Mouse (Mus musculus): ENCODE results near the gene Lrrfip1. TPM values are rescaled to one million over a fixed set of nuclear protein-coding genes. Genes with fewer than 3 reads are reported as not detected.
A peak's percentile ranks its signal among the peaks of the same experiment; 100 is the strongest.

Lrrfip1 gene
- polyA plus RNA-seq (2014; fragmentation: Nextera tagmentation; extraction: Ambion mirVana), result 26.5 and 29.1 TPM in 2 replicates

GRCm38 (mm10) chr1:90998268-90998890 is at the start of gene Lrrfip1:
Lrrfip1 (plus strand) TSS chr1:90998737.
- Histone ChIP-seq H3K4me3 (ENCODE audit: low read depth, low read length) (peak within 1 kb of the TSS; percentile 61), H3K27me3 (replicated peaks; ENCODE audit: control insufficient read depth, insufficient read depth, low read length) (peaks cover 19% of the 10 kb centered on the region), H3K9me3 (ENCODE audit: control insufficient read depth, low read length) (0 out of 2 replicates have a peak, but pooled peaks cover 2% of the 10 kb centered on the region), H3K4me1 (replicated peaks; ENCODE audit: control insufficient read depth, insufficient read depth, low read length) (0 out of 2 replicates have a peak, but pooled peaks cover 7% of the 10 kb centered on the region), H3K4me2 (peak within 1 kb of the TSS; percentile 90), H3K36me3 (ENCODE audit: control insufficient read depth, insufficient read depth, low read length) (no peaks in the 10 kb centered on the region), H3K27ac (ENCODE audit: low read depth, low read length) (no peak within 1 kb of the TSS), H3K9ac (ENCODE audit: low read depth, low read length) (peak within 1 kb of the TSS; percentile 63)
- peak; percentile 56 for ATAC-seq (replicated peaks; ENCODE audit: low FRiP score)
- 3% methylated on average over 57 of the region's 59 CpGs for WGBS
- peak; percentile 54 for DNase-seq (ENCODE audit: low spot score)

DNA sequence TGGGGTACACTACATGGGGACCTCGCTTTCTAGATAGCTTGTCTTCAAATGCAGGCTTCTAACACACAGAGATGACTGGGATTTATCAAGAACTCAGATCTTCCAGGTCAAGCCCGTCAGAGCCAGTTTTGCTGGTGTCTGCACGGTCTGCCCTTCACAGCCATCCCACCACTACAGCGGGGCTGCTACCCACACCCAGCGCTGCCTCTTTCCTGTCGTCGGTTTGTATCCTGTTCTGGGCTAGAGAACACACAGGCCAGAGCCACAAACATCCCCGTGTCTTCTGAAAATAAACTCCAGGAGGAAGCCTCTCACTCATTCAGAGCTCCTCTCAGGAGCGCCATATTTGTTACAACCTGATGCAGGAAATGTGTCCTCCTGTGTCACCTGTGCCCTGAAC is 49.2 kb upstream of the Lrrfip1 start:
- WGBS, result 35% methylated on average over 9 of the region's 9 CpGs
- H3K4me3 ChIP-seq (ENCODE audit: low read depth, low read length), result no peak overlapping the region
- no peaks in the 10 kb centered on the region for H3K9me3 ChIP-seq (ENCODE audit: control insufficient read depth, low read length)
- no peak overlapping the region for H3K4me2 ChIP-seq
- no peaks in the 10 kb centered on the region for H3K36me3 ChIP-seq (ENCODE audit: control insufficient read depth, insufficient read depth, low read length)
- no peaks in the 10 kb centered on the region for H3K4me1 ChIP-seq (replicated peaks; ENCODE audit: control insufficient read depth, insufficient read depth, low read length)
- H3K9ac ChIP-seq (ENCODE audit: low read depth, low read length), result no peak overlapping the region
- DNase-seq (ENCODE audit: low spot score), result no peak
- H3K27me3 ChIP-seq (replicated peaks; ENCODE audit: control insufficient read depth, insufficient read depth, low read length), result 0 out of 2 replicates have a peak, but pooled peaks cover 2% of the 10 kb centered on the region
- H3K27ac ChIP-seq (ENCODE audit: low read depth, low read length), result no peak overlapping the region
- ATAC-seq (replicated peaks; ENCODE audit: low FRiP score), result no peak

GRCm38 (mm10) chr1:90951670-90952069 is 46.9 kb upstream of the Lrrfip1 start:
- DNase-seq (ENCODE audit: low spot score), result no peak
- Histone ChIP-seq H3K9ac (ENCODE audit: low read depth, low read length) (no peak overlapping the region), H3K36me3 (ENCODE audit: control insufficient read depth, insufficient read depth, low read length) (no peaks in the 10 kb centered on the region), H3K9me3 (ENCODE audit: control insufficient read depth, low read length) (no peaks in the 10 kb centered on the region), H3K4me2 (no peak overlapping the region), H3K4me1 (replicated peaks; ENCODE audit: control insufficient read depth, insufficient read depth, low read length) (no peaks in the 10 kb centered on the region), H3K27me3 (replicated peaks; ENCODE audit: control insufficient read depth, insufficient read depth, low read length) (0 out of 2 replicates have a peak, but pooled peaks cover 2% of the 10 kb centered on the region), H3K4me3 (ENCODE audit: low read depth, low read length) (no peak overlapping the region), H3K27ac (ENCODE audit: low read depth, low read length) (no peak overlapping the region)
- ATAC-seq (replicated peaks; ENCODE audit: low FRiP score), result peak; percentile 62; the same call in 1 of the 2 replicates
- WGBS, result 60% methylated on average over 7 of the region's 7 CpGs

DNA sequence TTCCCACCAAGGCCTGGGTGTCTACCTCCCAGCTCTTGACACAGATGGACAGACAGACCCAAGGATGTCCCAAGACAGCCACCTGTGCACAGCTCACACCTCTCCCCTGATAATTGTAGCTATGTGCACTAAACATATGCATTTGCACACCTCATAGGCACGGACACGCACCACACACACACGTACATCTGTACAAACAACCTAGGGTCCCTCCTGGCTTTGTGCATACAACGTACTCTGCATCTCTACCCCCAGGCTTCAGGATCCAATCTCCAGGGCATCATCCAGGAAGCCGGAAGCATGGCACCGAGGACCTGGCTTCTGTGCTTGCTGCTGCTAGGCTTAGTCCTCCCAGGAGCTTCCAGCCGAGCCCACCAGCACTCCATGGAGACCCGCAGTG is 45.7 kb upstream of the Lrrfip1 start, which contains the start of gene Prlh:
TSS of gene Prlh (plus strand) at position 301 of the 400 bp plus-strand sequence.
- H3K27ac ChIP-seq (ENCODE audit: low read depth, low read length), result no peak within 1 kb of the TSS
- H3K36me3 ChIP-seq (ENCODE audit: control insufficient read depth, insufficient read depth, low read length), result no peaks in the 10 kb centered on the region
- ATAC-seq (replicated peaks; ENCODE audit: low FRiP score) (no peak), DNase-seq (ENCODE audit: low spot score) (no peak)
- WGBS, result 81% methylated on average over 8 of the region's 8 CpGs
- H3K4me3 ChIP-seq (ENCODE audit: low read depth, low read length), result no peak within 1 kb of the TSS
- no peak within 1 kb of the TSS for H3K9ac ChIP-seq (ENCODE audit: low read depth, low read length)
- H3K27me3 ChIP-seq (replicated peaks; ENCODE audit: control insufficient read depth, insufficient read depth, low read length), result 0 out of 2 replicates have a peak, but pooled peaks cover 2% of the 10 kb centered on the region
- no peak within 1 kb of the TSS for H3K4me2 ChIP-seq
- no peaks in the 10 kb centered on the region for H3K9me3 ChIP-seq (ENCODE audit: control insufficient read depth, low read length)
- no peaks in the 10 kb centered on the region for H3K4me1 ChIP-seq (replicated peaks; ENCODE audit: control insufficient read depth, insufficient read depth, low read length)

DNA sequence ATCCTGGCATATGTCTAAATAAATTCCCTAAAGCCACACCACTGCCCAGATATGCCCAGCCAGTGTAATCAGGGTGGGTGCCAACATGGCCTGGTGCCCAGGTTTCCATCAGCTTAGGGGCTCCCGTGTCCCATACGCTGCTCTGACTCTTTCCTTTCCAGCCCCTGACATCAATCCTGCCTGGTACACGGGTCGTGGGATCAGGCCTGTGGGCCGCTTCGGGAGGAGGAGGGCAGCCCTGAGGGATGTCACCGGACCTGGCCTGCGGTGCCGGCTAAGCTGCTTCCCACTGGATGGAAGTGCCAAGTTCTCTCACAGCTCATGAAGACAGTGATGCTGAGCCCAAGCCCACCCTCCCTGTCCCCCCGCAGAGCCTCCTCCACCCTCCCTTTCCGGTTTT is 44.8 kb upstream of the Lrrfip1 start:
- no peak for ATAC-seq (replicated peaks; ENCODE audit: low FRiP score)
- Histone ChIP-seq H3K27ac (ENCODE audit: low read depth, low read length) (no peak overlapping the region), H3K4me2 (no peak overlapping the region), H3K4me1 (replicated peaks; ENCODE audit: control insufficient read depth, insufficient read depth, low read length) (no peaks in the 10 kb centered on the region), H3K27me3 (replicated peaks; ENCODE audit: control insufficient read depth, insufficient read depth, low read length) (peaks cover 2% of the 10 kb centered on the region; the same call in 1 of the 2 replicates), H3K36me3 (ENCODE audit: control insufficient read depth, insufficient read depth, low read length) (no peaks in the 10 kb centered on the region), H3K9me3 (ENCODE audit: control insufficient read depth, low read length) (no peaks in the 10 kb centered on the region), H3K9ac (ENCODE audit: low read depth, low read length) (no peak overlapping the region), H3K4me3 (ENCODE audit: low read depth, low read length) (no peak overlapping the region)
- WGBS, result 70% methylated on average over 11 of the region's 11 CpGs
- DNase-seq (ENCODE audit: low spot score), result no peak

- Histone ChIP-seq H3K4me1 (replicated peaks; ENCODE audit: control insufficient read depth, insufficient read depth, low read length) (no peaks in the 10 kb centered on the region), H3K4me3 (ENCODE audit: low read depth, low read length) (no peak overlapping the region), H3K27me3 (replicated peaks; ENCODE audit: control insufficient read depth, insufficient read depth, low read length) (peaks cover 2% of the 10 kb centered on the region; the same call in 1 of the 2 replicates), H3K9me3 (ENCODE audit: control insufficient read depth, low read length) (no peaks in the 10 kb centered on the region), H3K9ac (ENCODE audit: low read depth, low read length) (no peak overlapping the region), H3K27ac (ENCODE audit: low read depth, low read length) (no peak overlapping the region), H3K36me3 (ENCODE audit: control insufficient read depth, insufficient read depth, low read length) (no peaks in the 10 kb centered on the region), H3K4me2 (no peak overlapping the region)
- ATAC-seq (replicated peaks; ENCODE audit: low FRiP score) (peak; percentile 43; the same call in 1 of the 2 replicates), DNase-seq (ENCODE audit: low spot score) (peak; percentile 48)
- WGBS, result 29% methylated on average over 7 of the region's 7 CpGs
Measured at GRCm38 (mm10) chr1:90956245-90957096, 42.1 kb upstream of the Lrrfip1 start.

DNA sequence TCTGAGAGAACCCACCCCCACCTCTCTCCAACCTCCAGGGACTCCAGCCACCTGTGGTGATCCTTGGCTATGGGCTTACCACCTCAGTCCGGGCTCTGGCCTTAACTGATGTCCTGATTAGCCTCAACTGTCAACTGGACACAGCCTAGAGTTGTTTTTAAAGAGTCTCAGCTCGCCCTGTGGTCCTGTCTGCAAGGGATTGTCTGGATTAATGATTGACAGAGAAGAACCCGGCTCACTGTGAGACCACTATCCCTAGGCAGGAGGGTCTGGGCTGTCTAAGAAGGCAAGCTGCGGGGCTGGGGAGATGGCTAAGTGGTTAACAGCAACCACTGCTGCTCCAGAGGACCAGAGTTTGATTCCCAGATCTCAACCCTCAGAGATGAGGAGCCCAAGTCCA is 36.0 kb upstream of the Lrrfip1 start:
- no peak overlapping the region for H3K4me2 ChIP-seq
- H3K36me3 ChIP-seq (ENCODE audit: control insufficient read depth, insufficient read depth, low read length), result no peaks in the 10 kb centered on the region
- no peak for DNase-seq (ENCODE audit: low spot score)
- H3K9ac ChIP-seq (ENCODE audit: low read depth, low read length), result no peak overlapping the region
- ATAC-seq (replicated peaks; ENCODE audit: low FRiP score), result no peak
- H3K9me3 ChIP-seq (ENCODE audit: control insufficient read depth, low read length), result no peaks in the 10 kb centered on the region
- H3K27me3 ChIP-seq (replicated peaks; ENCODE audit: control insufficient read depth, insufficient read depth, low read length), result no peaks in the 10 kb centered on the region; the same call in 1 of the 2 replicates
- WGBS, result 30% methylated on average over 4 of the region's 4 CpGs
- no peak overlapping the region for H3K27ac ChIP-seq (ENCODE audit: low read depth, low read length)
- H3K4me3 ChIP-seq (ENCODE audit: low read depth, low read length), result no peak overlapping the region
- 0 out of 2 replicates have a peak, but pooled peaks cover 3% of the 10 kb centered on the region for H3K4me1 ChIP-seq (replicated peaks; ENCODE audit: control insufficient read depth, insufficient read depth, low read length)

GRCm38 (mm10) chr1:90962994-90963393 is 35.5 kb upstream of the Lrrfip1 start:
- WGBS, result 44% methylated on average over 3 of the region's 3 CpGs
- Histone ChIP-seq H3K9me3 (ENCODE audit: control insufficient read depth, low read length) (no peaks in the 10 kb centered on the region), H3K4me1 (replicated peaks; ENCODE audit: control insufficient read depth, insufficient read depth, low read length) (0 out of 2 replicates have a peak, but pooled peaks cover 3% of the 10 kb centered on the region), H3K4me2 (no peak overlapping the region), H3K9ac (ENCODE audit: low read depth, low read length) (no peak overlapping the region), H3K36me3 (ENCODE audit: control insufficient read depth, insufficient read depth, low read length) (no peaks in the 10 kb centered on the region), H3K4me3 (ENCODE audit: low read depth, low read length) (no peak overlapping the region), H3K27ac (ENCODE audit: low read depth, low read length) (no peak overlapping the region), H3K27me3 (replicated peaks; ENCODE audit: control insufficient read depth, insufficient read depth, low read length) (no peaks in the 10 kb centered on the region; the same call in 1 of the 2 replicates)
- ATAC-seq (replicated peaks; ENCODE audit: low FRiP score) (no peak), DNase-seq (ENCODE audit: low spot score) (no peak)
